Mouse (Mus musculus) Patski (cell line): Measurements from ENCODE around the gene Hist1h4j. TPM values are rescaled to one million over a fixed set of nuclear protein-coding genes. Genes with fewer than 3 reads are reported as not detected.
"Not testable (repeated sequence)": the region's sequence is repeated elsewhere in the genome, so short reads cannot be mapped to it uniquely, and the experiment has no call there.

Experiments used
- ATAC-seq: fragments of 100-300 bp; one replicate; pipeline ENCODE4 v1.8.0; 2021
- CTCF ChIA-PET: fragments of 350-600 bp; sonication (Branson Sonifier 250); formaldehyde crosslinking; loops from one replicate; lab custom pipeline; 2022; ENCODE audit warnings: inconsistent platforms; lab: Charles Lee
- POLR2A ChIA-PET: fragments of 350-600 bp; sonication (Branson Sonifier 250); formaldehyde crosslinking; loops from one replicate; lab custom pipeline; 2022; ENCODE audit warnings: antibody characterized with exemption, inconsistent platforms; lab: Charles Lee
- DNase-seq: peaks from one replicate; pipeline ENCODE4 v3.0.0-alpha.2; 2011; ENCODE audit warnings: low read depth, low spot score
- H3K27me3 ChIP-seq: fragments of 371-371 bp; one replicate; pipeline ENCODE4 v1.5.1; 2021
- CTCF ChIP-seq: fragments of 100-300 bp; IDR thresholded peaks from one replicate; pipeline ENCODE4 v1.5.1; 2021
- in situ Hi-C: fragments of 300-500 bp; cut with MboI; formaldehyde crosslinking; loops from 3 replicates; pipeline ENCODE4 v1.11.1; 2018; ENCODE audit warnings: low pct_unique_long_range_greater_than_20kb, mixed read lengths
- polyA plus RNA-seq: library from polyadenylated mRNA; unstranded; gene quantifications from one replicate; pipeline ENCODE4 v1.2.3, GENCODE M21; 2021

Hist1h4j gene
- polyA plus RNA-seq, 1 experiment from 2014 or later, result 1.2 TPM

DNA sequence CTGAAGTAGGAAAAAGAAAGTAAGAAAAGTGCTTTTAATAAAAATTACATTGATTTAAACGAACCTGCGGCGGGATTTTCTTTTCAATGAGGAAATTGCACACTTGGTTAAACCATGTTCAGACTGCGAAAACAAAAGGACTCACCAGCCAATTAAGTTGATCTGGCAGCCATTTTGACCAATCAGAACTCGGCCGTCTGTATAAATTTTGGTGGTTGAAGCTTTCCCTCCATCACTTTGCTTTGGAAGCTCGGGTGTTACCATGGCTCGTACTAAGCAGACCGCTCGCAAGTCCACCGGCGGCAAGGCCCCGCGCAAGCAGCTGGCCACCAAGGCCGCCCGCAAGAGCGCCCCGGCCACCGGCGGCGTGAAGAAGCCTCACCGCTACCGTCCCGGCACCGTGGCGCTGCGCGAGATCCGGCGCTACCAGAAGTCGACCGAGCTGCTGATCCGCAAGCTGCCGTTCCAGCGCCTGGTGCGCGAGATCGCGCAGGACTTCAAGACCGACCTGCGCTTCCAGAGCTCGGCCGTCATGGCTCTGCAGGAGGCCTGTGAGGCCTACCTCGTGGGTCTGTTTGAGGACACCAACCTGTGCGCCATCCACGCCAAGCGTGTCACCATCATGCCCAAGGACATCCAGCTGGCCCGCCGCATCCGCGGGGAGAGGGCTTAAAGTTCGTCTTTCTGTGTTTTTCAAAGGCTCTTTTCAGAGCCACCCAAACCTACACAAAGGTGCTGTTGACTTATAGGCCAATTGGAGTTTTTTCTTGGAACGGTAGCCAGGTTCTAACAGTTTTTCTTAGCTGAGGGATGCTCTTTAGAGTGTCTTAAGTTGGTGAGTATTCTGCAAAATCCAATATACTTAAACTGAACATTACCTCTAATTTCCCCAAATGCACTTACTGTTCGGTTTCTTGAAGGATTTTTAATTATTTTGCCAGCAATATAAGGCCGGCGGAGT, 17.2 kb upstream of the Hist1h4j start, which contains the start of gene Hist1h3h:
Hist1h3h (plus strand) TSS at position 263 of the 961 bp plus-strand sequence.
- in situ Hi-C loops, result loop anchor here (10.0 kb wide), 3 partner anchors 553 to 1817 kb away; partner anchors contain the start of genes Abt1, Hist1h2af, Hist1h3g and Hist1h4h
- ChIA-PET POLR2A (interaction anchor here (1.1 to 1.2 kb wide), 2 partner anchors 16 to 19 kb away, joined by 3 read pairs; no protein-coding TSS in a partner anchor), CTCF (interaction anchor here (1.7 kb wide), 1 partner anchor 16 kb away, joined by 4 read pairs; no protein-coding TSS in a partner anchor)
- ATAC-seq, result peak; percentile 23
- peak; percentile 94 for DNase-seq
- H3K27me3 ChIP-seq, result not testable (repeated sequence)

DNA sequence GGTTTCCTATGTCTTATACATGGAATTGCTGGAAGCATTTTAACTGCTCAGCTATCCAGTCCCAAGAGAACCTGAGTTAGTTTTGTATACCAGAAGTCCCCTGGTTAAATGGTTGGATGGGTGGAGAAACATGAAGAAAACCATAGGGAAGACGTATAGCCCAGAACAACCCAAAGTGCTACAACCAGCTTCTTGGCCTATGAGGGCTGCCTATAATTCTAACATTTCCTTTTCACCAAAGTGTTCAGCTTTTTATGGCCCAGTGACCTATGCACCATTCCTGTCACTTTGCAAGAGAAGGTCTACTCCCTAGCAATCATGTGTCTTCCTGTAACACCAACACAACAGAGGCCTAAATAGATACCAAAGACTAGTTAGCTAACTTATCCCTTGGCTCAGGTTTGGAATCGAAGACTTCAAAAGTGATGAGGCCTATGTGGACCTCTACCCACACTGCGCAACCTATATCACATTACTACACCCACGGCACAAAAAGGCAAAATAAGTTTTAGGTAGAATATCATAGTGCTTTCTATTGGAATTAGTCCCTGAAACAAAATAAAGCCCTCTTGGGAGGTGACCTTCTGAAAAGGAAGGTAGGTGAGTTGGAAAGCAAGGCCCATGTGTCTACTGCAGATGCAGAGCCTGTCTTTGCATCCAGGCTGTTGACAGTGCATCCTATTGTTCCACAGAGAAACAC, 16.3 kb upstream of the Hist1h4j start:
- H3K27me3 ChIP-seq, result no peaks in the 10 kb centered on the region
- no peak for TF ChIP-seq CTCF
- in situ Hi-C loops, result loop anchor here (10.0 kb wide), 3 partner anchors 554 to 1816 kb away; partner anchors contain the start of genes Abt1, Hist1h2af, Hist1h3g and Hist1h4h
- ATAC-seq (no peak), DNase-seq (no peak)
- ChIA-PET POLR2A (interaction anchor here (1.1 to 1.2 kb wide), 2 partner anchors 15 to 18 kb away, joined by 3 read pairs; no protein-coding TSS in a partner anchor), CTCF (interaction anchor here (1.7 kb wide), 1 partner anchor 15 kb away, joined by 4 read pairs; no protein-coding TSS in a partner anchor)

- ChIA-PET CTCF (interaction anchor here (1.2 to 1.7 kb wide), 3 partner anchors 10 to 16 kb away, joined by 4 read pairs; no protein-coding TSS in a partner anchor), POLR2A (interaction anchor here (0.6 to 0.8 kb wide), 2 partner anchors 59 to 1861 kb away, joined by 3 to 4 read pairs; partner anchors contain the start of gene Hist1h1b)
- ATAC-seq, result peak; percentile 3
- TF ChIP-seq CTCF, result peak; percentile 30
- in situ Hi-C loops, result loop anchor here (10.0 kb wide), 1 partner anchor 536 kb away; no protein-coding TSS in a partner anchor
- DNase-seq, H3K27me3 ChIP-seq: not testable (repeated sequence)
Measured at GRCm38 (mm10) chr13:21721107-21721756, 13.6 kb upstream of the Hist1h4j start.

DNA sequence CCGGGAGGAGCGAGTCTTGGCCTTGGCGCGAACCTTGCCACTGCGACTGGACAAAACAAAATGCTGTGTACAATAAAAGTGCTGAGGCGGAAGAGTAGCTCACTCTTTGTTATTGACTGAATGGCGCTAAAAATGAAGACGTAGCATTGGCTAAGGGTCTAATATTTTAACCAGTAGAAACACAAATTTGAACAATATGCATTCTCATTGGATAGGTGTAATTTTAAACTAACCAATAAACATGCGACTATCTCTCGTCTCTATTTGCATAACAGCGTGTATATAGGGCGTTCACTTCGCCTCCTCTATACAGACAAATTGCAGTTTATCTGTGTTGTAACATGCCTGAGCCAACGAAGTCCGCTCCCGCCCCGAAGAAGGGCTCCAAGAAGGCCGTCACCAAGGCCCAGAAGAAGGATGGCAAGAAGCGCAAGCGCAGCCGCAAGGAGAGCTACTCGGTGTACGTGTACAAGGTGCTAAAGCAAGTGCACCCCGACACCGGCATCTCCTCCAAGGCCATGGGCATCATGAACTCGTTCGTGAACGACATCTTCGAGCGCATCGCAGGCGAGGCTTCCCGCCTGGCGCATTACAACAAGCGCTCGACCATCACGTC, 13.0 kb upstream of the Hist1h4j start, which contains the start of gene Hist1h2bm:
Hist1h2bm (plus strand) TSS at position 288 of the 616 bp plus-strand sequence.
- H3K27me3 ChIP-seq, POLR2A ChIA-PET: not testable (repeated sequence)
- peak; percentile 89 for DNase-seq
- ATAC-seq, result peak; percentile 94
- CTCF ChIA-PET, result interaction anchor here (1.2 to 1.7 kb wide), 3 partner anchors 11 to 16 kb away, joined by 4 read pairs; no protein-coding TSS in a partner anchor
- in situ Hi-C loops, result loop anchor here (10.0 kb wide), 1 partner anchor 537 kb away; no protein-coding TSS in a partner anchor

DNA sequence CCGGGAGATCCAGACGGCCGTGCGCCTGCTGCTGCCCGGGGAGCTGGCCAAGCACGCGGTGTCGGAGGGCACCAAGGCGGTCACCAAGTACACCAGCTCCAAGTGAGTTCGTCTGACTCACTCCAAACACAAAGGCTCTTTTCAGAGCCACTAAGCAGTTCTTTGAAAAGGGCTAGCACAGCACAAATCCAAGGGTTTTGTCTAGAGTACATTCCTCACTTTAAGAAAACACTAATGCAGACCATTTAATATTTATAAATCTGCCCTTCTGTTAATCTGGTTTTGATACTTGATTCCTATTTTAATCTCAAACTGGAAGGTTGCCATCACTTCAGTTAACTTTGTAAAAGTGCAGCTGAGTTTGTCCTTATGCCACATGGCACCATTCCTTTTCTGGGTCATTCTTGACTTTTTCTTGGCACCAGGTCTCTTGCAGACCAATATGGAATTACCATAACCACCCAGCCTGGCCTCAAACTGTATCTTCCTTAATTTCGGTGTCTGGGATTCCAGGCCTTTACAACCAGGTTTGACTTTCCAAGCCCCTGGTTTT, 12.4 kb upstream of the Hist1h4j start:
- in situ Hi-C loops, result loop anchor here (10.0 kb wide), 1 partner anchor 538 kb away; no protein-coding TSS in a partner anchor
- DNase-seq, result no peak
- POLR2A ChIA-PET, result no interaction called here
- H3K27me3 ChIP-seq, result no peaks in the 10 kb centered on the region
- no peak for TF ChIP-seq CTCF
- peak; percentile 19 for ATAC-seq
- CTCF ChIA-PET, result interaction anchor here (0.9 kb wide), 1 partner anchor 11 kb away, joined by 3 read pairs; no protein-coding TSS in a partner anchor

DNA sequence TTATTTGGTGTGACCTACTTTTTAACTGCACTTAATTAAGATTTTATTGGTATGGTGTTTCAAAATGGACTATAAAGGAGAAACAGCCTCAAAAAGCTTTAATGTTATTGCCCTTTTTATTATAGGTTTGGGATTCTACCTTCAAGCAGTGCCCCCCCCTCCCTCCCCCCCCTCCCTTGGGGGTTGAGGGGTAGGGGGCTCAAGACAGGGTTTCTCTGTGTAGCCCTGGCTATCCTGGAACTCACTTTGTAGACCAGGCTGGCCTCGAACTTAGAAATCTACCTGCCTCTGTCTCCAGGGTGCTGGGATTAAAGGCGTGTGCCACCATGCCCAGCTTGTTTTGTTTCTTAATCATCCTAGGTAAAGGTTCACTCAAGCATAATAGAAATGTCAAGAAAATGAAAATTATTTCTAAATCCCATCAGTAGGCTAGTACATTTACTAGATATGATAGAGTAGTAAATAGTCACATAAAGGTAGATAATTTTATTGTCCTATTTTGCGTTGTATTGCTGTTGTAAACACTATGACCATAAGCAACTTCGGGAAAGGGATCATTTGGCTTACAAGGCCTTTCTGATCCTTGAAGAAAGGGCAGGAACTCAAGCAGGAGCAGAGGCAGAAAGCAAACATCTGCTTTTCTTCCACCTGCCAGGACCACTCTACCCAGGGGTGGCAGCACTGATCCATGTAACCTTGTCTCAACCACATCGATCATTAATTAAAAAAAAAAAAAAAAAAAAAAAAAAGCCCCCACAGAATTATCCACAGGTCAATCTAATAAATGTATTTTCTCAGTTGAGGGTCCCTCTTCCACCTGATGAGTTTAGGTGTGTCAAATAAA, 11.6 kb upstream of the Hist1h4j start:
- ChIA-PET CTCF (interaction anchor here (0.9 to 1.2 kb wide), 2 partner anchors 11 kb away, joined by 3 read pairs; no protein-coding TSS in a partner anchor), POLR2A (no interaction called here)
- peak; percentile 23 for TF ChIP-seq CTCF
- no peaks in the 10 kb centered on the region for H3K27me3 ChIP-seq
- in situ Hi-C loops, result loop anchor here (10.0 kb wide), 1 partner anchor 538 kb away; no protein-coding TSS in a partner anchor
- DNase-seq (no peak), ATAC-seq (no peak)

GRCm38 (mm10) chr13:21727948-21728572, 6.8 kb upstream of the Hist1h4j start:
- ChIA-PET POLR2A (interaction anchor here (0.6 kb wide), 1 partner anchor 16 kb away, joined by 4 read pairs; no protein-coding TSS in a partner anchor), CTCF (no interaction called here)
- in situ Hi-C loops, result loop anchor here (10.0 kb wide), 1 partner anchor 543 kb away; no protein-coding TSS in a partner anchor
- no peak for DNase-seq
- no peak for ATAC-seq
- no peaks in the 10 kb centered on the region for H3K27me3 ChIP-seq
- TF ChIP-seq CTCF, result no peak
